Comparison of ENCODE assay signal across 8 mouse cellular contexts in the genomic region with DNA sequence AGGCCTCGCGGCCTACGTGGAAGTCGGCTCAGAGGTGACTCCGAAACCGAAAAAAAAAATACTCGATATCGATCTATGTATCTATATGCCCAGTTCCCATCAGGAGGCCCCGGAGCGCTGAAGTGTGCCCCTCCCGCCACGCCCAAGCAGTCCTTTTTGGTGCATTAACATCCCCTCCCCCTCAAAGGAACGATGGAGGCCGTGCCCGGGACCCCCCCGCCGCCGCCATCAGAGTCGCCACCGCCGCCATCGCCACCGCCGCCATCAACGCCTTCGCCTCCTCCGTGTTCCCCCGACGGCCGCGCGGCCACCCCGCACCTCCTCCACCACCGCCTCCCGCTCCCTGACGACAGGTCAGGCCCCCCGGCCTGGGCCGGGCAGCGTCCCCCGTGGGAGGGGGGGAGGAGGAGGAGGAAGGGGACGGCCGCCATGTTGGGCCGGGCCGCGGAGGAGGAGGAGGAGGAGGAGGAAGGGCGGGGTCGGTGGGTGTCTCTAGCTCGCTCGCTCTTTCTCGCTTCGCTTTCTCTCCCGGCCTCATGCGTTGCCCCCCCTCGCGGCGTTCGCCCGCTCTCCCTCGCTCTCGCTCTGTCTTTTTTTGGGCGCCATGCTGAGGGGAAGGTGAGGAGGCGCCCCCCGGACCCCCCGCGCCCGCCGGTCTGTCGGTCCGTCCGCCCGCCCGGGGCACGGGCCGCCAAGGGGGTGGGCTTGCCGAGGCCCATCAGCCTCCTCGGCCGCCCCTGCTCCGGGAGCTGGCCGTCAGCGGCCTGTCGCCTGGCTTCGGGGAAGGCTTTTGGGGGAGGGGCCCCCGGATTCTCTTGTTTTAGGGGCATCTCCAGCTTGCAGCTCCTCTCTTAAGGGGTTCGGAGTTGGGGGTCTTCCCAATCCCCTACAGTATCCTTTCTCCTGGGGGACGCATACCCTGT. TPM values are rescaled to one million over a fixed set of nuclear protein-coding genes. Genes with fewer than 3 reads are reported as not detected.
DNase-seq lines count a peak whose midpoint lies in the region; ATAC-seq and TF ChIP-seq lines count a peak whose summit lies in the region.

A gene (plus strand): TSS at position 222 of the 923 bp plus-strand sequence.

- H3K4me3 ChIP-seq in gastrocnemius, adult 2 months: peak within 1 kb of the TSS; percentile 100
- peak within 1 kb of the TSS; percentile 55 for H3K4me3 ChIP-seq in hindbrain, embryonic 16.5 days (ENCODE audit: low read length)

- H3K27ac ChIP-seq in gastrocnemius, adult 2 months: peak within 1 kb of the TSS; percentile 100
- peak within 1 kb of the TSS; percentile 100 for H3K27ac ChIP-seq in hindbrain, embryonic 16.5 days (ENCODE audit: low read depth, low read length)

- intact Hi-C loops in gastrocnemius, adult 2 months (cut with DNase I): no loop called here

- H3K27me3 ChIP-seq in hindbrain, embryonic 16.5 days (replicated peaks; ENCODE audit: control insufficient read depth, insufficient read depth, low read length): no peaks in the 10 kb centered on the region

- H3K4me2 ChIP-seq in hindbrain, embryonic 16.5 days (ENCODE audit: low read length): peak within 1 kb of the TSS; percentile 57

- no peaks in the 10 kb centered on the region for H3K36me3 ChIP-seq in hindbrain, embryonic 16.5 days (ENCODE audit: control insufficient read depth, insufficient read depth, low read length)

- H3K4me1 ChIP-seq in hindbrain, embryonic 16.5 days (ENCODE audit: control insufficient read depth, insufficient read depth, low read depth, low read length): peaks cover 32% of the 10 kb centered on the region

- DNase-seq in gastrocnemius, adult 2 months: peak; percentile 94
- DNase-seq in left cerebral cortex, adult 8-10 months (ENCODE audit: low spot score in 2 of 2): peak; percentile 74 to 83
- peak; percentile 85 for DNase-seq in right cerebral cortex, adult 18-20 months
- peak; percentile 95 for DNase-seq in urinary bladder, adult 2 months (ENCODE audit: low spot score)

- ATAC-seq in activated CD4-positive, CD25-positive, alpha-beta regulatory T cell, adult 4 months: peak; percentile 14
- peak; percentile 13 for ATAC-seq in common myeloid progenitor, adult 5-6 weeks (replicated peaks; ENCODE audit: low read depth, poor library complexity, severe bottlenecking)
- peak; percentile 46 for ATAC-seq in hindbrain, embryonic 16.5 days
- peak; percentile 26 for ATAC-seq in megakaryocyte, adult 5-6 weeks (ENCODE audit: poor library complexity, severe bottlenecking)

- H3K9ac ChIP-seq in hindbrain, embryonic 16.5 days (ENCODE audit: low read depth, low read length): peak within 1 kb of the TSS; percentile 93

- no peaks in the 10 kb centered on the region for H3K9me3 ChIP-seq in hindbrain, embryonic 16.5 days (ENCODE audit: control insufficient read depth, low read length)

- TF ChIP-seq CTCF in gastrocnemius, adult 2 months (IDR thresholded peaks at IDR 0.05): no peak; the same call in 1 of the 2 replicates

- WGBS in hindbrain, embryonic 16.5 days: under 1% methylated on average over 55 of the region's 85 CpGs

RNA-seq across cellular contexts. Expression of the gene that starts here (rescaled TPM):
- 10 to 100 TPM; 14.0 to 16.1 TPM for polyA plus RNA-seq in activated CD4-positive, CD25-positive, alpha-beta regulatory T cell, adult 4 months (2017; shearing (Covaris generic))
- 31.5 and 52.8 TPM in 2 replicates for total RNA-seq in common myeloid progenitor, adult 5-6 weeks (2017)
- 10 to 100 TPM; 29.9 to 32.0 TPM for total RNA-seq in gastrocnemius, adult 2 months (2021)
- 11.7 and 13.4 TPM in 2 replicates for polyA plus RNA-seq in hindbrain, embryonic 16.5 days (2015; fragmentation: Nextera tagmentation; extraction: Ambion mirVana)
- total RNA-seq in left cerebral cortex, adult 8-10 months (2022): 10 to 100 TPM; 48.3 to 56.6 (median 52.4) TPM
- 25.3 and 28.0 TPM in 2 replicates for total RNA-seq in megakaryocyte, adult 5-6 weeks (2015)
- total RNA-seq in megakaryocyte, adult 5-6 weeks (2017): 20.6 and 34.0 TPM in 2 replicates
- polyA plus RNA-seq in urinary bladder, adult 2 months (2012; rRNA removed): 23.2 and 29.9 TPM in 2 replicates

Comparison
In these comparisons a context has a peak if more than half of its experiments do, and no peak if none do; other contexts are left out.
1. Peak in every context shown above with its lines: DNase-seq, ATAC-seq, H3K4me3 ChIP-seq and H3K27ac ChIP-seq.